Mouse (Mus musculus) cerebellum, postnatal 14 days (tissue): ENCODE data around the gene Tusc1.

ENCODE experiments used
- DNase-seq, 2 experiments: peaks; one replicate each; pipeline ENCODE4 v3.0.0; 2021; ENCODE audit warnings: mixed read lengths in 2 of 2

Gene Tusc1

GRCm38 (mm10) chr4:93335118-93336003 is at the start of gene Tusc1:
Tusc1 (minus strand) TSS chr4:93335511.
- peak; percentile 84 to 88 for DNase-seq

- peak; percentile 4 to 10 for DNase-seq
Measured at GRCm38 (mm10) chr4:93352930-93353329, 17.6 kb upstream of the Tusc1 start.

GRCm38 (mm10) chr4:93344357-93344756 is 9.0 kb upstream of the Tusc1 start:
- no peak for DNase-seq

- DNase-seq = no peak
Measured at GRCm38 (mm10) chr4:93341568-93341967, 6.3 kb upstream of the Tusc1 start.

- no peak for DNase-seq
Measured at GRCm38 (mm10) chr4:93337977-93338376, 2.7 kb upstream of the Tusc1 start.

- peak; percentile 87 for DNase-seq
Measured at GRCm38 (mm10) chr4:93334636-93335117, 634 bp downstream of the Tusc1 start.

GRCm38 (mm10) chr4:93307486-93307885 is 27.8 kb downstream of the Tusc1 start:
- no peak for DNase-seq

GRCm38 (mm10) chr4:93286065-93286464 is 49.2 kb downstream of the Tusc1 start:
- DNase-seq = no peak
